Mouse (Mus musculus) heart, adult 9 months (tissue): ENCODE data around the gene Extl1.
"Not testable (repeated sequence)": the region's sequence is repeated elsewhere in the genome, so short reads cannot be mapped to it uniquely, and the experiment has no call there.

Source experiments
- DNase-seq, 2 experiments: peaks; one replicate each; pipeline ENCODE4 v3.0.0; 2022; ENCODE audit warnings: low spot score in 2 of 2

Extl1 gene

GRCm38 (mm10) chr4:134351329-134352260, 32.1 kb downstream of the Extl1 start:
- no peak for DNase-seq

GRCm38 (mm10) chr4:134350641-134351040, 33.0 kb downstream of the Extl1 start:
- no peak for DNase-seq

GRCm38 (mm10) chr4:134349829-134350228, 33.8 kb downstream of the Extl1 start:
- DNase-seq, result no peak

GRCm38 (mm10) chr4:134348545-134348944, 35.1 kb downstream of the Extl1 start:
- DNase-seq, result no peak

- DNase-seq, result no peak
Observed at GRCm38 (mm10) chr4:134348078-134348477, 35.6 kb downstream of the Extl1 start.

GRCm38 (mm10) chr4:134345802-134346201, 37.8 kb downstream of the Extl1 start:
- DNase-seq, result no peak

- DNase-seq, result no peak
Observed at GRCm38 (mm10) chr4:134344620-134345019, 39.0 kb downstream of the Extl1 start.

- no peak for DNase-seq
Observed at GRCm38 (mm10) chr4:134343071-134344031, 40.3 kb downstream of the Extl1 start, which contains the start of gene Slc30a2. Slc30a2 (plus strand) TSS chr4:134343181.

- no peak for DNase-seq
Observed at GRCm38 (mm10) chr4:134342213-134342779, 41.4 kb downstream of the Extl1 start.

GRCm38 (mm10) chr4:134341231-134341630, 42.4 kb downstream of the Extl1 start:
- not testable (repeated sequence) for DNase-seq

GRCm38 (mm10) chr4:134330281-134330680, 53.4 kb downstream of the Extl1 start:
- no peak for DNase-seq

GRCm38 (mm10) chr4:134328832-134329231, 54.8 kb downstream of the Extl1 start:
- DNase-seq, result no peak

- no peak for DNase-seq
Observed at GRCm38 (mm10) chr4:134328151-134328550, 55.5 kb downstream of the Extl1 start.

- DNase-seq, result no peak
Observed at GRCm38 (mm10) chr4:134326859-134327530, 56.7 kb downstream of the Extl1 start.

GRCm38 (mm10) chr4:134324655-134325054, 59.0 kb downstream of the Extl1 start:
- DNase-seq, result no peak

GRCm38 (mm10) chr4:134321524-134321923, 62.1 kb downstream of the Extl1 start:
- no peak for DNase-seq

- DNase-seq, result no peak
Observed at GRCm38 (mm10) chr4:134319674-134320073, 64.0 kb downstream of the Extl1 start.

GRCm38 (mm10) chr4:134319074-134319473, 64.6 kb downstream of the Extl1 start:
- DNase-seq, result peak; percentile 21 to 29

- DNase-seq, result peak in 1 of 2 experiments; percentile 45
Observed at GRCm38 (mm10) chr4:134316390-134316789, 67.3 kb downstream of the Extl1 start.

GRCm38 (mm10) chr4:134315470-134315869, 68.2 kb downstream of the Extl1 start:
- peak; percentile 42 for DNase-seq

- peak; percentile 71 to 72 for DNase-seq
Observed at GRCm38 (mm10) chr4:134314876-134315275, 68.8 kb downstream of the Extl1 start, which contains the start of gene Trim63. Trim63 (plus strand) TSS chr4:134315120.
